ENCODE assay signal across 7 mouse cellular contexts in the genomic region with DNA sequence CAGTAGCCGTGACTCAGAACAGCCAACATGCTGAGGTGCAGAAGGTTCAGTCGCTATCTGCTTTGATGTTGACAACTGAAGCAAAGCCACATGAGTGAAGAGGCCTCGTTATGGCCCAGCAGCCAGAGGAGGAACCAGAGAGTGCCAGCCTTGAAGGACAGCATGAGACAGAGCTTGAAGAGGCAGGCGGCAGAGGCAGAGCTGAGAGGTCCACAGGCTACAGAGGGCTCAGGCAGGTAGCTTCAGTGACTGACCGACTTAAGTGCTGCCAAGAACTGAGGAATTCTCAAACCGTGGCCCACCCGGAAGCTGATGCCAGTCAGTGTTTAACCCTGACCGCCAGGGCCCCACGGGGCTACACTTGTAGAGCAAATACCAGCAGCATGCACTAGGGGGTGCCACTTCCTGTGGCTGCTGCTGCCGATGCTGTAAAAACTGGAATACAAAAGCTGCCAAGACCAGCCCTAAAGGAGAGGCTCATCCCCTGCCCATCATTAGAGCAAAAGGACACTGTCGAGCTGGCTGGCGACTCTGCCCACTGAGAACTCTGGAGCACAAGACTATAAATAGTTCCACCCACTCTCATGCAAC. TPM values are rescaled to one million over a fixed set of nuclear protein-coding genes. Genes with fewer than 3 reads are reported as not detected.
DNase-seq lines count a peak whose midpoint lies in the region; ATAC-seq and TF ChIP-seq lines count a peak whose summit lies in the region.

No protein-coding gene starts in this region.

- TF ChIP-seq POLR2A in liver, adult 2 months (IDR thresholded peaks at IDR 0.05; ENCODE audit: extremely low read depth, insufficient read depth, low read length): no peak
- TF ChIP-seq POLR2A in cerebellum, adult 2 months (IDR thresholded peaks at IDR 0.05; ENCODE audit: borderline replicate concordance, insufficient read depth, low read length): no peak

- no peaks in the 10 kb centered on the region for H3K36me3 ChIP-seq in liver, adult 2 months (ENCODE audit: control insufficient read depth, insufficient read depth, low read length)
- H3K36me3 ChIP-seq in liver, embryonic 12.5 days: no peaks in the 10 kb centered on the region
- H3K36me3 ChIP-seq in lung, postnatal 0 days (ENCODE audit: insufficient read depth, low read length): no peaks in the 10 kb centered on the region

- no peak overlapping the region for H3K27ac ChIP-seq in liver, adult 2 months (replicated peaks; ENCODE audit: insufficient read depth, low read depth, low read length)
- H3K27ac ChIP-seq in liver, embryonic 12.5 days: no peak overlapping the region
- no peak overlapping the region for H3K27ac ChIP-seq in cerebellum, adult 2 months (ENCODE audit: insufficient read depth, low read length)
- H3K27ac ChIP-seq in lung, postnatal 0 days (ENCODE audit: low read length): no peak overlapping the region

- no peaks in the 10 kb centered on the region for H3K79me2 ChIP-seq in liver, adult 2 months (ENCODE audit: control insufficient read depth, insufficient read depth, low read length)

- peak; percentile 8 for DNase-seq in liver, adult 2 months (ENCODE audit: extremely low read depth, low read depth, low spot score)
- peak; percentile 53 for DNase-seq in NIH3T3 (ENCODE audit: low read depth)
- DNase-seq in cerebellum, adult 2 months: peak; percentile 56 to 72
- DNase-seq in lung, postnatal 0 days (ENCODE audit: low spot score): peak; percentile 69
- DNase-seq in spleen, postnatal 36 days (ENCODE audit: low spot score in 2 of 2): peak; percentile 40 to 50

- no peak for ATAC-seq in liver, embryonic 12.5 days
- peak; percentile 62 to 89 for ATAC-seq in hematopoietic stem cell, adult 5-6 weeks (replicated peaks in 1 of 2; ENCODE audit: insufficient read depth in 1 of 2, low FRiP score in 2 of 2, low TSS enrichment in 1 of 2, low read depth in 1 of 2, poor library complexity in 2 of 2, severe bottlenecking in 2 of 2)
- ATAC-seq in lung, postnatal 0 days: peak; percentile 70

- WGBS in liver, adult 2 months: 57% methylated on average over 12 of the region's 12 CpGs
- WGBS in liver, embryonic 12.5 days (ENCODE audit: insufficient replicate concordance): 54% methylated on average over 12 of the region's 12 CpGs
- 19% methylated on average over 12 of the region's 12 CpGs for WGBS in cerebellum, adult 2 months
- WGBS in lung, postnatal 0 days: 38% methylated on average over 12 of the region's 12 CpGs

- no peaks in the 10 kb centered on the region for H3K9me3 ChIP-seq in liver, embryonic 12.5 days (replicated peaks)
- H3K9me3 ChIP-seq in lung, postnatal 0 days (ENCODE audit: low read length): no peaks in the 10 kb centered on the region

- no peak for TF ChIP-seq EP300 in lung, postnatal 0 days (IDR thresholded peaks at IDR 0.05)

- no peaks in the 10 kb centered on the region for H3K27me3 ChIP-seq in liver, adult 2 months (ENCODE audit: control insufficient read depth, insufficient read depth, low read length)
- no peaks in the 10 kb centered on the region for H3K27me3 ChIP-seq in liver, embryonic 12.5 days (replicated peaks)
- H3K27me3 ChIP-seq in cerebellum, adult 2 months (ENCODE audit: control insufficient read depth, insufficient read depth, low read length): no peaks in the 10 kb centered on the region
- no peaks in the 10 kb centered on the region for H3K27me3 ChIP-seq in lung, postnatal 0 days (replicated peaks; ENCODE audit: insufficient read depth, low read length)

- no peak overlapping the region for H3K4me3 ChIP-seq in liver, adult 2 months (ENCODE audit: insufficient read depth, low read depth, low read length)
- H3K4me3 ChIP-seq in liver, embryonic 12.5 days: no peak overlapping the region
- H3K4me3 ChIP-seq in cerebellum, adult 2 months (replicated peaks; ENCODE audit: insufficient read depth, low read depth, low read length): no peak overlapping the region
- no peak overlapping the region for H3K4me3 ChIP-seq in lung, postnatal 0 days (ENCODE audit: low read depth, low read length)

- no peak overlapping the region for H3K9ac ChIP-seq in liver, adult 2 months (ENCODE audit: low read depth, low read length)
- no peak overlapping the region for H3K9ac ChIP-seq in liver, embryonic 12.5 days
- no peak overlapping the region for H3K9ac ChIP-seq in lung, postnatal 0 days (replicated peaks; ENCODE audit: low read depth)

- peak; percentile 88 for TF ChIP-seq CTCF in liver, adult 2 months (IDR thresholded peaks at IDR 0.05; ENCODE audit: low read depth, low read length)
- TF ChIP-seq CTCF in cerebellum, adult 2 months (IDR thresholded peaks at IDR 0.05; ENCODE audit: borderline replicate concordance, insufficient read depth, low read depth, low read length): peak; percentile 90
- TF ChIP-seq CTCF in lung, postnatal 0 days (IDR thresholded peaks at IDR 0.05): peak; percentile 92

- no peak overlapping the region for H3K4me2 ChIP-seq in liver, embryonic 12.5 days
- H3K4me2 ChIP-seq in lung, postnatal 0 days (replicated peaks; ENCODE audit: low read depth, low read length): no peak overlapping the region

- no peaks in the 10 kb centered on the region for H3K4me1 ChIP-seq in liver, adult 2 months (ENCODE audit: control insufficient read depth, insufficient read depth, low read length)
- no peaks in the 10 kb centered on the region for H3K4me1 ChIP-seq in liver, embryonic 12.5 days
- peaks cover 4% of the 10 kb centered on the region; the same call in 1 of the 2 replicates for H3K4me1 ChIP-seq in cerebellum, adult 2 months (ENCODE audit: control insufficient read depth, insufficient read depth, low read length)
- no peaks in the 10 kb centered on the region; the same call in 1 of the 2 replicates for H3K4me1 ChIP-seq in lung, postnatal 0 days (ENCODE audit: insufficient read depth, low read depth, low read length)

RNA-seq across cellular contexts. Expression of a gene that starts 59.1 kb away (rescaled TPM):
- total RNA-seq in liver, adult 2 months (2014; rRNA removed): not detected in 2 replicates
- polyA plus RNA-seq in liver, adult 2 months (2012; rRNA removed): 0.22 and 0.24 TPM in 2 replicates
- polyA plus RNA-seq in liver, embryonic 12.5 days (2016; fragmentation: Nextera tagmentation; extraction: Ambion mirVana): 0.45 and 0.69 TPM in 2 replicates
- 0.61 and 1.4 TPM in 2 replicates for polyA plus RNA-seq in cerebellum, adult 2 months (2012; rRNA removed)
- not detected in 2 replicates for total RNA-seq in hematopoietic stem cell, adult 5-6 weeks (2017)
- polyA plus RNA-seq in lung, postnatal 0 days (2015; fragmentation: Nextera tagmentation; extraction: Ambion mirVana): 15.6 and 17.1 TPM in 2 replicates

Comparison
In these comparisons a context has a peak if more than half of its experiments do, and no peak if none do; other contexts are left out.
1. DNase-seq: peak in every context shown above with its lines; median percentile 69 in lung, postnatal 0 days; 64 in cerebellum, adult 2 months; 53 in NIH3T3; 45 in spleen, postnatal 36 days; 8 in liver, adult 2 months.